Mouse (Mus musculus) frontal cortex, postnatal 36 days (tissue): ENCODE measurements around the gene Xirp1.

Experiments used
- DNase-seq, 2 experiments: peaks; one replicate each; pipeline ENCODE4 v3.0.0; 2022; ENCODE audit warnings: low spot score in 2 of 2

Gene Xirp1

GRCm38 (mm10) chr9:119972166-119972565 lies 51.2 kb downstream of the Xirp1 start:
- DNase-seq = no peak

GRCm38 (mm10) chr9:119970763-119971656 lies 52.4 kb downstream of the Xirp1 start:
- DNase-seq = peak in 1 of 2 experiments; percentile 53

- DNase-seq = no peak
Measured at GRCm38 (mm10) chr9:119970221-119970620, 53.2 kb downstream of the Xirp1 start.

- DNase-seq = no peak
Measured at GRCm38 (mm10) chr9:119969811-119970210, 53.6 kb downstream of the Xirp1 start.

- DNase-seq = no peak
Measured at GRCm38 (mm10) chr9:119966221-119966910, 57.0 kb downstream of the Xirp1 start.

- no peak for DNase-seq
Measured at GRCm38 (mm10) chr9:119965186-119965585, 58.2 kb downstream of the Xirp1 start.

GRCm38 (mm10) chr9:119964206-119964605 lies 59.2 kb downstream of the Xirp1 start:
- no peak for DNase-seq
